20 mouse cellular contexts compared by ENCODE assay signal in the genomic region with DNA sequence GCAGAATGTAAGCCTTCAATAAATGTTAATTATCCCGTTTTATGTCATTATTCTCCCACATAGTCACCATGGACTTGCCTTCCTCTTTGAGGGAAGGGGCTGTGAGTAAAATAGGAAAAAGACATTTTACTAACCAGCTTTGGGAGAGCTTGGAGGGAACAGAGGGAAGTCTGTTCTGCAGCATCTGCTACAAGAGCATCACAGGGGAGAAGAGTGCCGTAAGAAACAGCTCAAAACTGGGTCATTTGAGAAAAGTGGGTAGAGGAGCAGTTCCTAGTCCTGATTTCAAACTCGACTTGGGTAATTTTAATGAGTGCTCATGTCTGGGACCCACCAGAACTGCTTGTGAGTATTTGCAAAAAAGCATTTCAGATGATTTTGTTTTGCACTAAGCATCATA.
A peak's percentile ranks its signal among the peaks of the same experiment; 100 is the strongest.
DNase-seq lines count a peak whose midpoint lies in the region.
"Had no signal": no experiment of that assay in that cellular context is flagged by ENCODE, and none has a peak within 500 bp of the region (broad histone marks: within the 10 kb centered on the region; RNA-seq: fewer than 3 reads in every experiment).

No protein-coding gene starts in this region.

- no peak overlapping the region for H3K27ac ChIP-seq in heart, embryonic 10.5 days
- H3K27ac ChIP-seq: embryonic facial prominence, embryonic 10.5 days; embryonic facial prominence, embryonic 12.5 days; forebrain, embryonic 13.5 days; forebrain, embryonic 15.5 days had no signal

- H3K36me3 ChIP-seq in heart, embryonic 10.5 days, result no peaks in the 10 kb centered on the region
- H3K36me3 ChIP-seq: embryonic facial prominence, embryonic 10.5 days; embryonic facial prominence, embryonic 12.5 days; forebrain, embryonic 15.5 days had no signal

- no peak overlapping the region for H3K4me3 ChIP-seq in heart, embryonic 10.5 days
- H3K4me3 ChIP-seq: embryonic facial prominence, embryonic 10.5 days; embryonic facial prominence, embryonic 12.5 days; forebrain, embryonic 13.5 days; forebrain, embryonic 15.5 days had no signal

- WGBS in heart, embryonic 10.5 days, result 78% methylated on average over 3 of the region's 3 CpGs

- no peaks in the 10 kb centered on the region for H3K27me3 ChIP-seq in heart, embryonic 10.5 days (ENCODE audit: insufficient read depth, poor library complexity, severe bottlenecking)
- H3K27me3 ChIP-seq: embryonic facial prominence, embryonic 12.5 days; forebrain, embryonic 13.5 days; forebrain, embryonic 15.5 days had no signal

- no peaks in the 10 kb centered on the region for H3K9me3 ChIP-seq in heart, embryonic 10.5 days
- H3K9me3 ChIP-seq: embryonic facial prominence, embryonic 10.5 days; embryonic facial prominence, embryonic 12.5 days; forebrain, embryonic 15.5 days had no signal

- DNase-seq in heart, adult 11 months, result peak; percentile 41
- DNase-seq in heart, embryonic 10.5 days (ENCODE audit: low spot score), result no peak
- peak; percentile 5 to 39 for DNase-seq in layer of hippocampus, adult 18-20 months (ENCODE audit: low spot score in 2 of 2)
- DNase-seq in layer of hippocampus, postnatal 36 days, result no peak
- DNase-seq in right cerebral cortex, adult 18-20 months, result peak; percentile 5
- no peak for DNase-seq in right cerebral cortex, adult 2 months (ENCODE audit: low spot score in 2 of 2)
- DNase-seq in telencephalon, adult 2 months (ENCODE audit: low read depth, low spot score), result peak; percentile 27
- no peak for DNase-seq in urinary bladder, postnatal 10 days (ENCODE audit: low spot score)
- DNase-seq: adrenal gland, adult 2 months; adrenal gland, postnatal 10 days; adrenal gland, postnatal 25 days; cerebellum, adult 11-12 months; cerebellum, adult 2 months; cerebellum, adult 9-10 months; cerebellum, postnatal 10 days; cerebellum, postnatal 25 days had no signal

- H3K4me1 ChIP-seq in heart, embryonic 10.5 days, result no peaks in the 10 kb centered on the region
- H3K4me1 ChIP-seq: embryonic facial prominence, embryonic 10.5 days; embryonic facial prominence, embryonic 12.5 days; forebrain, embryonic 13.5 days; forebrain, embryonic 15.5 days had no signal

Comparison
In these comparisons a context has a peak if more than half of its experiments do, and no peak if none do; other contexts are left out.
1. DNase-seq: peak in heart, adult 11 months (single experiment), layer of hippocampus, adult 18-20 months (2 of 2), right cerebral cortex, adult 18-20 months (single experiment) and telencephalon, adult 2 months (single experiment); none in heart, embryonic 10.5 days (single experiment), layer of hippocampus, postnatal 36 days (0 of 2), right cerebral cortex, adult 2 months (0 of 2) and urinary bladder, postnatal 10 days (single experiment).